Mouse (Mus musculus): ENCODE measurements around the gene Csf2.

DNA sequence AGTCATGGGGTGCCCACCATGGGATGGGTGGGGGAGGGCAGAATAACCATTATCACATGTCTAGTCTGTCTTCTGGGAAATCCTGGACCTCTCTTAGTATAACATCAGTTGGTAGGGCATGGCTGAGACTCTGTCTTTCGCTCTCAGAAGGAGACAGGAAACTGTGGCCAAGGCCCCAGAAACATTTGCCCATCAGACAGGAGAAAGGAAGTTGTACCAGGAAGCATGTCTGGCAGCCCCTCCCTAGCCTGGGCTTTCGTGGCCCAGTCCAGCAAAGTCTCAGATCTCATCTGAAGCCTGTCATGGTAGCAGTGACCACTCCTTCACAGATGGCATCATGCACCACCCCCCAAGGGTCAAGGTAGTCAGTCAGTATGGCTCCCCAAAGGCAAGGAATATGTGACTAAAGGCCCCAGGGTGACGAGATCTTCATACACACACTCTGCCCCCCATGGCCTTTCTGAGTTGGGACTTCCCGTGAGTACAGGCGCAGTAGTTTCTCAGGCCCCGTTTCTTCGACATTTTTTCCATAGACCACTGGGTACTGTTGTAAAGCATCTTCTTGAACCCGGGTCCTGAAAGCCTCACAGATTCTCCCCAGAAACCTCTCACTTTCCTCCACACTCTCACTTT lies 38.5 kb upstream of the Csf2 start:
- TF ChIP-seq MAZ (IDR thresholded peaks at IDR 0.05; ENCODE audit: low read depth, low read length) = no peak
- TF ChIP-seq MYC (IDR thresholded peaks at IDR 0.05; ENCODE audit: low read depth, low read length) = no peak
- 0 out of 2 replicates have a peak, but pooled peaks have one; percentile 24 for TF ChIP-seq TBP (conservative IDR thresholded peaks at IDR 0.05; ENCODE audit: low read depth, low read length)
- TF ChIP-seq CTCF (conservative IDR thresholded peaks at IDR 0.05 in 1 of 2, IDR thresholded peaks at IDR 0.05 in 1 of 2; ENCODE audit: low read depth in 2 of 2, low read length in 2 of 2) = no peak
- TF ChIP-seq BHLHE40 (IDR thresholded peaks at IDR 0.05; ENCODE audit: low read depth, low read length) = no peak; the same call in 1 of the 2 replicates
- peak; percentile 60 for TF ChIP-seq EP300 (IDR thresholded peaks at IDR 0.05; ENCODE audit: low read length)
- no peak for TF ChIP-seq GABPA (IDR thresholded peaks at IDR 0.05; ENCODE audit: insufficient replicate concordance, low read depth, low read length)
- TF ChIP-seq PAX5 (IDR thresholded peaks at IDR 0.05; ENCODE audit: low read length) = no peak
- TF ChIP-seq ELF1 (IDR thresholded peaks at IDR 0.05; ENCODE audit: low read depth, low read length) = no peak
- no peak for TF ChIP-seq POLR2AphosphoS2 (IDR thresholded peaks at IDR 0.05; ENCODE audit: low read depth, low read length)
